Mouse (Mus musculus) thymus, postnatal 14 days (tissue): Measurements from ENCODE around the gene Robo4.
A peak's percentile ranks its signal among the peaks of the same experiment; 100 is the strongest.

Source experiments
- DNase-seq: peaks from one replicate; pipeline ENCODE4 v3.0.0; 2021

Gene Robo4

GRCm38 (mm10) chr9:37403011-37403410 is 1.3 kb downstream of the Robo4 start:
- no peak for DNase-seq

GRCm38 (mm10) chr9:37406372-37406771 is 4.7 kb downstream of the Robo4 start:
- DNase-seq = peak; percentile 47

GRCm38 (mm10) chr9:37407850-37408502 is 6.3 kb downstream of the Robo4 start:
- no peak for DNase-seq

- DNase-seq = no peak
Measured at GRCm38 (mm10) chr9:37409698-37410445, 8.2 kb downstream of the Robo4 start.

- no peak for DNase-seq
Measured at GRCm38 (mm10) chr9:37412989-37413388, 11.3 kb downstream of the Robo4 start.

- no peak for DNase-seq
Measured at GRCm38 (mm10) chr9:37414666-37415065, 13.0 kb downstream of the Robo4 start.

- DNase-seq = no peak
Measured at GRCm38 (mm10) chr9:37418791-37419190, 17.1 kb downstream of the Robo4 start.

GRCm38 (mm10) chr9:37420676-37421075 is 19.0 kb downstream of the Robo4 start:
- peak; percentile 88 for DNase-seq

GRCm38 (mm10) chr9:37421239-37421638 is 19.5 kb downstream of the Robo4 start:
- DNase-seq = peak; percentile 66

GRCm38 (mm10) chr9:37429326-37429725 is 27.6 kb downstream of the Robo4 start:
- DNase-seq = no peak

GRCm38 (mm10) chr9:37430582-37430981 is 28.9 kb downstream of the Robo4 start:
- DNase-seq = peak; percentile 80

GRCm38 (mm10) chr9:37432026-37432666 is 30.4 kb downstream of the Robo4 start:
- peak; percentile 21 for DNase-seq

GRCm38 (mm10) chr9:37432720-37433421 is 31.2 kb downstream of the Robo4 start, which contains the start of gene Robo3:
TSS of gene Robo3 (minus strand) at chr9:37433246.
- no peak for DNase-seq

- DNase-seq = no peak
Measured at GRCm38 (mm10) chr9:37433823-37434560, 32.3 kb downstream of the Robo4 start.

- no peak for DNase-seq
Measured at GRCm38 (mm10) chr9:37434932-37435331, 33.2 kb downstream of the Robo4 start.

- no peak for DNase-seq
Measured at GRCm38 (mm10) chr9:37435616-37436015, 33.9 kb downstream of the Robo4 start.

GRCm38 (mm10) chr9:37437772-37438735 is 36.4 kb downstream of the Robo4 start:
- no peak for DNase-seq

GRCm38 (mm10) chr9:37452401-37452800 is 50.7 kb downstream of the Robo4 start:
- no peak for DNase-seq

GRCm38 (mm10) chr9:37453328-37453727 is 51.6 kb downstream of the Robo4 start:
- DNase-seq = no peak

GRCm38 (mm10) chr9:37454011-37454492 is 52.4 kb downstream of the Robo4 start:
- DNase-seq = no peak

- no peak for DNase-seq
Measured at GRCm38 (mm10) chr9:37454991-37455390, 53.3 kb downstream of the Robo4 start.
